Mouse (Mus musculus) MEL (cell line): Measurements from ENCODE around the gene Grm6. TPM values are rescaled to one million over a fixed set of nuclear protein-coding genes. Genes with fewer than 3 reads are reported as not detected.

ENCODE experiments used
- DNase-seq: peaks from one replicate; pipeline ENCODE4 v3.0.0; 2011; ENCODE audit warnings: low read depth, low spot score
- H3K27ac ChIP-seq: 2 replicates; pipeline ENCODE4 v1.5.1; 2012; ENCODE audit warnings: low read depth, mild to moderate bottlenecking, control low read depth, low read length, moderate library complexity; ENCODE audit not compliant: control insufficient read depth
- H3K27me3 ChIP-seq, 2 experiments: fragments of 150-350 bp in 1 of 2; sonication (generic) in 1 of 2; 2 replicates each; pipeline ENCODE4 v1.6.1; 2012; ENCODE audit warnings: low read length in 2 of 2, mild to moderate bottlenecking in 2 of 2, improper control_type of control experiment in 1 of 2, moderate library complexity in 1 of 2; ENCODE audit not compliant: insufficient read depth in 2 of 2, control insufficient read depth in 1 of 2
- H3K36me3 ChIP-seq, 2 experiments: 2 replicates each; pipeline ENCODE4 v1.6.1; 2012 to 2014; ENCODE audit warnings: low read length in 2 of 2, improper control_type of control experiment in 1 of 2, inconsistent platforms in 1 of 2, mild to moderate bottlenecking in 1 of 2; ENCODE audit not compliant: insufficient read depth in 2 of 2, control insufficient read depth in 1 of 2
- H3K4me1 ChIP-seq, 2 experiments: fragments of 150-350 bp in 1 of 2; sonication (generic) in 1 of 2; 2 replicates each; pipeline ENCODE4 v1.6.1; 2012; ENCODE audit warnings: low read length in 2 of 2, improper control_type of control experiment in 1 of 2, mild to moderate bottlenecking in 1 of 2; ENCODE audit not compliant: insufficient read depth in 2 of 2, control insufficient read depth in 1 of 2
- H3K4me3 ChIP-seq, 2 experiments: fragments of 150-350 bp in 1 of 2; sonication (generic) in 1 of 2; 2 replicates each; pipeline ENCODE4 v1.5.1; 2012; ENCODE audit warnings: low read depth in 2 of 2, low read length in 2 of 2, mild to moderate bottlenecking in 2 of 2, moderate library complexity in 2 of 2, control low read depth in 1 of 2, improper control_type of control experiment in 1 of 2; ENCODE audit not compliant: control insufficient read depth in 1 of 2, insufficient read depth in 1 of 2
- H3K79me2 ChIP-seq: 2 replicates; pipeline ENCODE4 v1.6.1; 2012; ENCODE audit warnings: mild to moderate bottlenecking, low read length, moderate library complexity; ENCODE audit not compliant: control insufficient read depth, poor library complexity, insufficient read depth
- H3K9ac ChIP-seq: 2 replicates; pipeline ENCODE4 v1.6.1; 2012; ENCODE audit warnings: low read depth, mild to moderate bottlenecking, control low read depth, low read length, moderate library complexity; ENCODE audit not compliant: control insufficient read depth, poor library complexity, severe bottlenecking
- H3K9me3 ChIP-seq: fragments of 150-350 bp; sonication (generic); replicated peaks from 2 replicates; pipeline ENCODE4 v1.6.1; 2012; ENCODE audit warnings: mild to moderate bottlenecking, low read length, improper control_type of control experiment, moderate library complexity; ENCODE audit not compliant: insufficient read depth
- CHD1 ChIP-seq: IDR thresholded peaks from 2 replicates; pipeline ENCODE4 v1.6.1; 2012; ENCODE audit warnings: low read depth, mild to moderate bottlenecking, inconsistent platforms, low read length, improper control_type of control experiment
- CHD2 ChIP-seq: IDR thresholded peaks from 2 replicates; pipeline ENCODE4 v1.6.1; 2011; ENCODE audit warnings: low read length, improper control_type of control experiment
- E2F4 ChIP-seq: IDR thresholded peaks from 2 replicates; pipeline ENCODE4 v1.6.1; 2011; ENCODE audit warnings: low read depth, low read length, improper control_type of control experiment, borderline replicate concordance
- EP300 ChIP-seq, 2 experiments: IDR thresholded peaks; 2 replicates each; pipeline ENCODE4 v1.6.1; 2011; ENCODE audit warnings: improper control_type of control experiment in 2 of 2, low read length in 2 of 2, low read depth in 1 of 2, mild to moderate bottlenecking in 1 of 2
- GATA1 ChIP-seq: IDR thresholded peaks from 2 replicates; pipeline ENCODE4 v1.6.1; 2011; ENCODE audit warnings: low read depth, low read length, improper control_type of control experiment
- JUND ChIP-seq: IDR thresholded peaks from 2 replicates; pipeline ENCODE4 v1.6.1; 2011; ENCODE audit warnings: low read depth, mild to moderate bottlenecking, improper control_type of control experiment, low read length
- KAT2A ChIP-seq: conservative IDR thresholded peaks from 2 replicates; pipeline ENCODE4 v1.6.1; 2012; ENCODE audit warnings: low read depth, low read length, improper control_type of control experiment, inconsistent platforms
- MYC ChIP-seq: IDR thresholded peaks from 2 replicates; pipeline ENCODE4 v1.6.1; 2011; ENCODE audit warnings: low read depth, mild to moderate bottlenecking, low read length, improper control_type of control experiment, moderate library complexity
- NELFE ChIP-seq: IDR thresholded peaks from 2 replicates; pipeline ENCODE4 v1.6.1; 2011; ENCODE audit warnings: low read depth, low read length, improper control_type of control experiment
- NRF1 ChIP-seq: IDR thresholded peaks from 2 replicates; pipeline ENCODE4 v1.6.1; 2014; ENCODE audit warnings: low read depth, mild to moderate bottlenecking, inconsistent platforms, low read length, improper control_type of control experiment, moderate library complexity; ENCODE audit not compliant: poor library complexity, insufficient read depth, severe bottlenecking
- POLR2AphosphoS5 ChIP-seq: IDR thresholded peaks from 2 replicates; pipeline ENCODE4 v1.6.1; 2012; ENCODE audit warnings: low read depth, borderline replicate concordance, mild to moderate bottlenecking, inconsistent platforms, low read length, moderate library complexity, mixed read lengths
- RCOR1 ChIP-seq: IDR thresholded peaks from 2 replicates; pipeline ENCODE4 v1.6.1; 2012; ENCODE audit warnings: low read depth, mild to moderate bottlenecking, inconsistent platforms, low read length, improper control_type of control experiment
- TAL1 ChIP-seq: IDR thresholded peaks from 2 replicates; pipeline ENCODE4 v1.6.1; 2012; ENCODE audit warnings: mild to moderate bottlenecking, inconsistent platforms, low read length, moderate library complexity, mixed read lengths
- TCF12 ChIP-seq: IDR thresholded peaks from 2 replicates; pipeline ENCODE4 v1.6.1; 2014; ENCODE audit warnings: low read depth, mild to moderate bottlenecking, inconsistent platforms, low read length, improper control_type of control experiment, moderate library complexity
- UBTF ChIP-seq: IDR thresholded peaks from 2 replicates; pipeline ENCODE4 v1.6.1; 2012; ENCODE audit warnings: low read depth, mild to moderate bottlenecking, inconsistent platforms, low read length, improper control_type of control experiment, moderate library complexity, borderline replicate concordance; ENCODE audit not compliant: insufficient read depth
- USF2 ChIP-seq, 2 experiments: IDR thresholded peaks; 2 replicates each; pipeline ENCODE4 v1.6.1; 2011 to 2012; ENCODE audit warnings: improper control_type of control experiment in 2 of 2, low read length in 2 of 2, borderline replicate concordance in 1 of 2, inconsistent platforms in 1 of 2, low read depth in 1 of 2, mild to moderate bottlenecking in 1 of 2; ENCODE audit not compliant: insufficient read depth in 1 of 2
- ZC3H11A ChIP-seq: IDR thresholded peaks from 2 replicates; pipeline ENCODE4 v1.6.1; 2012; ENCODE audit warnings: low read depth, mild to moderate bottlenecking, inconsistent platforms, low read length, improper control_type of control experiment
- ZKSCAN1 ChIP-seq: IDR thresholded peaks from 2 replicates; pipeline ENCODE4 v1.6.1; 2012; ENCODE audit warnings: low read depth, mild to moderate bottlenecking, inconsistent platforms, low read length, improper control_type of control experiment, moderate library complexity
- ZMIZ1 ChIP-seq: IDR thresholded peaks from 2 replicates; pipeline ENCODE4 v1.6.1; 2012; ENCODE audit warnings: low read depth, mild to moderate bottlenecking, inconsistent platforms, low read length, improper control_type of control experiment, moderate library complexity
- ZNF384 ChIP-seq: IDR thresholded peaks from 2 replicates; pipeline ENCODE4 v1.6.1; 2012; ENCODE audit warnings: low read depth, mild to moderate bottlenecking, inconsistent platforms, low read length, improper control_type of control experiment
- polyA plus RNA-seq, 2 experiments: library from polyadenylated mRNA; stranded (reverse) in 1 of 2; unstranded in 1 of 2; fragments of >175 nt in 1 of 2; fragments of >200 nt in 1 of 2; gene quantifications; 2 replicates each; pipeline versions ENCODE4 v1.2.1 to v1.2.4; 2012; ENCODE audit warnings: low replicate concordance in 2 of 2, low read depth in 1 of 2; ENCODE audit not compliant: insufficient read length in 2 of 2, insufficient read depth in 1 of 2, missing spikeins in 1 of 2
- total RNA-seq: library from RNA; depleted of rRNA; stranded (reverse); fragments of 300-350 nt; gene quantifications from 2 replicates; pipeline ENCODE4 v1.2.3, GENCODE M21; 2012

The Grm6 gene
- total and polyA plus RNA-seq, 3 experiments = 0.14 TPM; not detected in 2

GRCm38 (mm10) chr11:50892441-50892840, 42.0 kb downstream of the Grm6 start:
- Histone ChIP-seq H3K27me3 (no peaks in the 10 kb centered on the region), H3K9me3 (no peaks in the 10 kb centered on the region), H3K79me2 (no peaks in the 10 kb centered on the region), H3K27ac (no peak overlapping the region), H3K4me1 (no peaks in the 10 kb centered on the region), H3K9ac (no peak overlapping the region), H3K4me3 (no peak overlapping the region), H3K36me3 (no peaks in the 10 kb centered on the region)
- peak; percentile 50 for DNase-seq
- no peak for TF ChIP-seq POLR2AphosphoS5
- TF ChIP-seq CHD2 = no peak
- TF ChIP-seq RCOR1 = no peak
- TF ChIP-seq ZKSCAN1 = no peak
- no peak for TF ChIP-seq ZMIZ1
- no peak for TF ChIP-seq EP300 (IDR thresholded peaks at IDR 0.05; ENCODE audit: low read depth in 1 of 2, low read length in 2 of 2)
- no peak for TF ChIP-seq JUND
- TF ChIP-seq NELFE = no peak
- TF ChIP-seq TCF12 = no peak
- no peak for TF ChIP-seq USF2 (IDR thresholded peaks at IDR 0.05; ENCODE audit: borderline replicate concordance in 1 of 2, insufficient read depth in 1 of 2, low read depth in 1 of 2, low read length in 2 of 2)

- Histone ChIP-seq H3K9me3 (no peaks in the 10 kb centered on the region; the same call in 1 of the 2 replicates), H3K27ac (no peak overlapping the region), H3K27me3 (no peaks in the 10 kb centered on the region), H3K9ac (no peak overlapping the region), H3K4me1 (no peaks in the 10 kb centered on the region), H3K36me3 (no peaks in the 10 kb centered on the region), H3K4me3 (no peak overlapping the region), H3K79me2 (no peaks in the 10 kb centered on the region)
- no peak for DNase-seq
- no peak for TF ChIP-seq ZNF384
- no peak for TF ChIP-seq E2F4
- no peak for TF ChIP-seq NELFE
- no peak for TF ChIP-seq CHD1
- TF ChIP-seq TAL1 = no peak
- no peak for TF ChIP-seq NRF1
- TF ChIP-seq ZC3H11A = no peak
- TF ChIP-seq GATA1 = no peak
- TF ChIP-seq RCOR1 = no peak
- no peak for TF ChIP-seq UBTF
- TF ChIP-seq TCF12 = no peak
- TF ChIP-seq MYC = no peak
- TF ChIP-seq KAT2A = no peak
Observed at GRCm38 (mm10) chr11:50897359-50897758, 46.9 kb downstream of the Grm6 start.
